Mouse (Mus musculus) spleen, adult 2 months (tissue): Measurements from ENCODE around the gene Farsb. TPM values are rescaled to one million over a fixed set of nuclear protein-coding genes. Genes with fewer than 3 reads are reported as not detected.

ENCODE experiments used
- DNase-seq, 2 experiments: peaks; one replicate each; pipeline versions ENCODE4 v3.0.0 to v3.0.0-alpha.2; 2012 to 2021; ENCODE audit warnings: low spot score in 2 of 2, low read depth in 1 of 2
- H3K27ac ChIP-seq: fragments of 200-500 bp; 2 replicates; pipeline ENCODE4 v1.5.1; 2012; ENCODE audit warnings: low read length, inconsistent platforms; ENCODE audit not compliant: insufficient read depth
- H3K27me3 ChIP-seq: fragments of 200-500 bp; 2 replicates; pipeline ENCODE4 v1.6.1; 2012; ENCODE audit warnings: mild to moderate bottlenecking, moderate library complexity, low read length, inconsistent platforms; ENCODE audit not compliant: control insufficient read depth, insufficient read depth
- H3K36me3 ChIP-seq: fragments of 200-500 bp; 2 replicates; pipeline ENCODE4 v1.6.1; 2012; ENCODE audit warnings: mild to moderate bottlenecking, low read length, inconsistent platforms; ENCODE audit not compliant: control insufficient read depth, insufficient read depth
- H3K4me1 ChIP-seq: fragments of 200-500 bp; 2 replicates; pipeline ENCODE4 v1.6.1; 2011; ENCODE audit warnings: inconsistent platforms; ENCODE audit not compliant: control insufficient read depth, insufficient read depth, insufficient read length
- H3K4me3 ChIP-seq: fragments of 200-500 bp; 2 replicates; pipeline ENCODE4 v1.5.1; 2011; ENCODE audit warnings: mild to moderate bottlenecking, inconsistent platforms; ENCODE audit not compliant: insufficient read depth, insufficient read length; ENCODE audit errors: extremely low read depth
- CTCF ChIP-seq: fragments of 200-500 bp; IDR thresholded peaks from 2 replicates; pipeline ENCODE4 v1.5.1; 2011; ENCODE audit warnings: mild to moderate bottlenecking, inconsistent platforms; ENCODE audit not compliant: insufficient read depth, insufficient read length, insufficient replicate concordance; ENCODE audit errors: extremely low read depth
- POLR2A ChIP-seq: fragments of 200-500 bp; IDR thresholded peaks from 2 replicates; pipeline ENCODE4 v1.6.1; 2011; ENCODE audit warnings: low read depth, low read length, inconsistent platforms
- WGBS: fragments of 180-500 bp; shearing (Covaris S2); methylation state at CpG from one replicate; pipeline ENCODE4 v1.1.7; 2018; 5-methylcytosine and 5-hydroxymethylcytosine counted together
- polyA plus RNA-seq: library from polyadenylated mRNA; depleted of rRNA; stranded (reverse); fragments of >200 nt; gene quantifications from 2 replicates; pipeline ENCODE4 v1.2.3, GENCODE M21; 2012

Farsb gene
- polyA plus RNA-seq, 1 experiment: 8.7 TPM

DNA sequence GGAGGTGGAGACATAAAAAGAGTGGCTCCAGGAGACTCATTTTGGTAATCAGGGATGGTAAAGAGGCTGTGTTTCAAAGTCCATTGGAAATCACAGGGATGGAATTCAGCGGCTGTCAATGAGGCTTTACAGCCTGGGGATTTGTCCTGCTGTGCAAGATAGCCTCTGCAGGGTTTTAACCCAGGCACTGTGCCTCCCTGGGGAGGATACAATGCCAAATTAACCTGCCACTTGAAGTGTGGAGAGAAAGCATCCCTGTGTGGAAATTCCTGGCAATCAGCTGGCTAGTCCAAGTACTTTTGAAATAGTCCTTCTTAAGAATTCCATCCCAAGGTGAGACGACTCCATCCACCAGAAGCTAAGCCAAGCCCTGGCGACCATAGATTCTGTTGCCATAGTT is 99.8 kb downstream of the Farsb start:
- Histone ChIP-seq H3K4me1 (no peaks in the 10 kb centered on the region), H3K36me3 (no peaks in the 10 kb centered on the region), H3K27ac (no peak overlapping the region), H3K27me3 (no peaks in the 10 kb centered on the region), H3K4me3 (no peak overlapping the region)
- 86% methylated on average over 3 of the region's 3 CpGs for WGBS
- no peak for DNase-seq
- TF ChIP-seq CTCF: no peak
- TF ChIP-seq POLR2A: no peak

DNA sequence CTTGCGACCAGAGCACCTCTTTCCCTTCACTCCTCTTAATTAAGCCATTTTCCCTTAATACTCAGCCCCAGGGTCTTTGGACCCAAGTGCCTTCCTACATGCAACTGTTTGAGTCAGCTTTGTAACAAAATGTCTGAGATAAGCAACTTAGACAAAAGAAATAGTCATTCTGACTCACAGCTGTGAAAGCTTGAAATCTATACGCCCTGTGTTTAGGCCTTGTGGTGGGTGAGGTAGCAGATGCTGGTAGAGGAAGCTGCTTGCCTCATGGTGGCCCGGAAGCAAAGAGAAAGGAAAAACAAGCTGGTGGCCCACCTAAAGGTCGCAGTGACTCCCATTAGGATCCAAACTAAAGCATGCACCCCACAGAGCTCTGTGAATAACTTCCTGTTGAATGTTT is 100.8 kb downstream of the Farsb start:
- Histone ChIP-seq H3K4me3 (no peak overlapping the region), H3K27ac (no peak overlapping the region), H3K36me3 (no peaks in the 10 kb centered on the region), H3K4me1 (no peaks in the 10 kb centered on the region), H3K27me3 (no peaks in the 10 kb centered on the region)
- WGBS: 58% methylated on average over 4 of the region's 4 CpGs
- DNase-seq: no peak
- TF ChIP-seq CTCF: no peak
- TF ChIP-seq POLR2A: no peak

DNA sequence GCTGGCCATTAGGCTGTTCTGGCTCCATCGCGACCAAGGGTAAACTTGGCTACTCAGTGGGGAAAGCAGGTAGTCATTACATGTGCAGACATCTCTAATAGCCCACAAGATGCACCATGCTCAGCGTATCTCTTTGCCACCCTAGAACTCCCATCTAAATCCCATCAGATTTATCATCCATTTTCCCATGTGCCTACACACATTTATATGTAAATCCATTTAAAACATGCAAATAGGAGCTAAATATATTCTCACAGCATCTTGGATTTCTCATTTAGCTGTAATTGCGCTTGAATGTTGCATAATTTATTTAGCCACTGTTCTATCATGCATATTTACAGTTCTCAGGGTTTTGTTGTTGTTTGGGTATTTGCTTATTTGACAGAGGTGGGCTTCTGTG is 107.7 kb downstream of the Farsb start:
- DNase-seq: no peak
- TF ChIP-seq POLR2A (no peak), CTCF (no peak)
- Histone ChIP-seq H3K4me3 (no peak overlapping the region), H3K27ac (no peak overlapping the region), H3K36me3 (no peaks in the 10 kb centered on the region), H3K27me3 (no peaks in the 10 kb centered on the region), H3K4me1 (no peaks in the 10 kb centered on the region)
- WGBS: 88% methylated on average over 4 of the region's 4 CpGs

DNA sequence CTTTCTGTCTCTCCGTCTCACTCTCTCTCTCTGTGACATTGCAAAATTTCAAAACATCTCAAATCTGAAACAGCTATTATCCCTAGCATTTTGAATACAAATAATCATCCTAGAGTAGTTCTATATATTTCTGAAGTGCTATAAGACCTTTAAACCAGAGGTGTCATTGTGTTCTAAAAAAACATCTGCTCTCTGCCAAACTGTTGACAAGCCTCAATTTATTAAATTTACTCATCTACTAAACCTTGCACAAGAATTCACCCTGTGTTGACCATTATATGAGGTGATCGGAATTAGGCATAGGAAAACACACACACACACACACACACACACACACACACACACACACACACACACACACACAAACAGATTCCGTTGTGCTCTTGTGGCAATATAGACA is 113.6 kb downstream of the Farsb start:
- WGBS: 88% methylated on average over 3 of the region's 3 CpGs
- no peak for DNase-seq
- H3K27me3 ChIP-seq: no peaks in the 10 kb centered on the region
- H3K36me3 ChIP-seq: no peaks in the 10 kb centered on the region
- H3K27ac ChIP-seq: no peak overlapping the region
- no peaks in the 10 kb centered on the region for H3K4me1 ChIP-seq
- no peak for TF ChIP-seq CTCF
- H3K4me3 ChIP-seq: no peak overlapping the region

DNA sequence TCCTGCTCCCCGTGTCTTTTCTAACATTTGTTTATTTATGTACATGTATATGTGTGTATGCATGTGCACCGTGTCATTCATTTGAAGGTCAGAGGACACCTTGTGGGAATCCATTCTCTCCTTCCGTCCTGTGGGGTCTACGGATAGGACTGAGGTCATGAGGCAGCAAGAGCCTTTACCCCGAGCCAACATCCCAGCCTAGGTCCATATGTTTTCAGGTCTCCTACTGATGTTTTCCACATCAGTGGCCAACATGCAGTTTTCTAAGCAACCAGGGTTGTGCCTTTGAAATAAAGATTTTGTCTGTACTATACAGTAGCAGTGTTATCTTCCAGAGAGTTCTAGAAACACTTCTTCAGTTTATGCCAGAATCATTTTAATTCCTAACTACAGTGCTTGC is 114.9 kb downstream of the Farsb start:
- Histone ChIP-seq H3K36me3 (no peaks in the 10 kb centered on the region), H3K27me3 (no peaks in the 10 kb centered on the region), H3K4me3 (no peak overlapping the region), H3K4me1 (no peaks in the 10 kb centered on the region), H3K27ac (no peak overlapping the region)
- no peak for DNase-seq
- TF ChIP-seq CTCF: no peak
- TF ChIP-seq POLR2A: no peak
- WGBS: 95% methylated on average over 5 of the region's 5 CpGs

DNA sequence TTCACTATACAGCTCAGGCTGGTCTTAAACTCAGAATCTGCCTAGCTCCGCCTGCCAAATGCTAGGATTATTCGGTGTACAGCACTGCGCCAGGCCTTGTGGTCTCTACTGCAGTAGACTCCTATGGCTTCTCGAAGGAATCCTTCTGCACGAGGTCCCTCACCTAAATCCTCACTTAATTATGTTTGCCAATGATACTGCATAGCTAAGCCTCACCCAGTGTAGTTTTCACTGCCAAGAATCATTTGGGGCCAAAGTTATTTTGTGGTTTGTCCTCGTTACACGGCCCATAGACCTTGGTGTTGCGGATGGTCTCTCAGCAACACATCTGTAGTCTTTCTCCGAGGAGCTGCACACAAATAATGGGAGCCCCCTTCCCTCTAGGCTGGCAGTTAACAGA is 116.4 kb downstream of the Farsb start:
- no peaks in the 10 kb centered on the region for H3K4me1 ChIP-seq
- no peak for TF ChIP-seq CTCF
- TF ChIP-seq POLR2A: no peak

DNA sequence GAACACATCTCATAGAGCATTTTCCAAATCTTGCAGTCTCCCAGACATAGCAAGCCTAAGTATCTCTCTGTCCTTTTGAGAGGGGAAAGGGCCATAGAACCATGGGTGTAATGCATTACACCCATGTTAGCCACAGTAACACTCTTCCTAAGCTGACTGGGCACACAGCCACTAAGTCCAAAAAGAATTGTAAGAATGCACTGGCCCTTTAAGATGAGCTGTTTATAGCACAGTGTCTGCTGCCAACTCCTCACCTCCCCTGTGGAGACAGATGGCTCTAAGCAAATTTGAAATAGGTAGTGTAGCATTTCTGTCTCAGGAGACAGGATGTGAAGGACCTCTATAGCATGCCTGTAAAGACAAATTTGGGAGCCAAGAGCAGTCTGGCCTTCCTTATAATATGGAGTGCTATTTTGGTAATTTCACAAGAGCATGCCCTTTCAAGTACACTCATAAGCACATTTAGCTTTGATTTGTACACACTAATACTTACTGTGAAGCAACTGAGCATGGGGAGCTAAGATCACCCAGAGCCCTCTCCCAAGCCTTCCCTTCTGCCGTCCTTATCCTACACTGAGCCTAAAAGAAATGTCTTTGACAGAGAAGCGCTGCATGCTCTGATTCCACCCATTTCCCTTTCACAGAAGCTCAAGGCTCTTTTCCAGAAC is 117.0 kb downstream of the Farsb start:
- no peak for DNase-seq
- Histone ChIP-seq H3K36me3 (no peaks in the 10 kb centered on the region), H3K27ac (no peak overlapping the region), H3K4me1 (no peaks in the 10 kb centered on the region), H3K4me3 (no peak overlapping the region), H3K27me3 (no peaks in the 10 kb centered on the region)
- TF ChIP-seq POLR2A (no peak), CTCF (no peak)
- 88% methylated on average over 2 of the region's 2 CpGs for WGBS

More for the DNA sequence above, 116.4 kb downstream of the Farsb start:
- 92% methylated on average over 9 of the region's 9 CpGs for WGBS
- Histone ChIP-seq H3K4me3 (no peak overlapping the region), H3K36me3 (no peaks in the 10 kb centered on the region), H3K27me3 (no peaks in the 10 kb centered on the region), H3K27ac (no peak overlapping the region)
- no peak for DNase-seq
